Mouse (Mus musculus) cerebellum, adult 2 months (tissue): ENCODE results near the gene Gtdc1.

Experiments used
- CTCF ChIP-seq: fragments of 200-500 bp; IDR thresholded peaks from 2 replicates; pipeline ENCODE4 v1.5.1; 2011; ENCODE audit warnings: low read depth, mild to moderate bottlenecking, control low read depth, low read length, moderate library complexity, borderline replicate concordance; ENCODE audit not compliant: insufficient read depth
- POLR2A ChIP-seq: fragments of 200-500 bp; IDR thresholded peaks from 2 replicates; pipeline ENCODE4 v1.6.1; 2011; ENCODE audit warnings: low read length, control low read depth, borderline replicate concordance; ENCODE audit not compliant: insufficient read depth

GRCm38 (mm10) chr2:44638157-44638556, 289.3 kb downstream of the Gtdc1 start:
- TF ChIP-seq CTCF (no peak), POLR2A (no peak)
